Mouse (Mus musculus) forelimb bud, embryonic 11.5 days (tissue): ENCODE results near the gene Spata17.

Experiments used
- DNase-seq: peaks from one replicate; pipeline ENCODE4 v3.0.0-alpha.2; 2012; ENCODE audit warnings: low read depth, low spot score

Spata17 gene

DNA sequence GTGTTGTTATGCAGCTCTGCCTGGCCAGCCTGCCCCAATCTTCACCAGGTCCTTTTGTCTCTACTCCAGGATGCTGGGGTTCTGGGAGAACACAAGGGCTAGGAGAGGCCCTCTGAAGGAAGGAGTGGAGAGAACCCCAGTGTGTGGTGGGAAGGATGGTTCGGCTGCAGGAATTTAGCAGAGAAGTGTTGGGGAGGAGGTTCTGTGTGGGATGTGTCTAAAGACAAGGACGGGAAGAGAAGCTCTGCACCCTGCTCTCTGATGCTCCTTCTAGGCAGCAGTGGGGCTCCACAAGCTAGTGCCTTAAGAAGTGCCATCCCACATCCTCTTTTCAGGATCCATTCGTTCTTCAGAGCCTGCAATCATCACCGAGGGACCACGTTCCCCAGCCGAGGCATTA lies 129.2 kb downstream of the Spata17 start:
- no peak for DNase-seq

- DNase-seq: no peak
Measured at GRCm38 (mm10) chr1:187077352-187077751, 137.9 kb downstream of the Spata17 start.

DNA sequence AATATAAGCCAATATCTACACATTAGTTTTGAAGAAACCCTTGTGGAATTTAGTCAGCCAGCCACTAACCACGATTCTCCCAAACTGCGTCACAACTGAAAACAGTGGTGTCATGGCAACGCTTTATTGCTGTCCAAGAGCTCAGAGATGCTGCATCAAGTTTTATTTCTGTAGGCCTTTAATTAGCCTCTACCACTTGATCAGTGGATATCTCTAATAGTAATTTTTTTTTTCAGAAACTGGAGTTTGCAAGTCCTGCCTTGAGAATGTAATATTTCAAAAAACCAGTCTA lies 138.3 kb downstream of the Spata17 start:
- DNase-seq: no peak

DNA sequence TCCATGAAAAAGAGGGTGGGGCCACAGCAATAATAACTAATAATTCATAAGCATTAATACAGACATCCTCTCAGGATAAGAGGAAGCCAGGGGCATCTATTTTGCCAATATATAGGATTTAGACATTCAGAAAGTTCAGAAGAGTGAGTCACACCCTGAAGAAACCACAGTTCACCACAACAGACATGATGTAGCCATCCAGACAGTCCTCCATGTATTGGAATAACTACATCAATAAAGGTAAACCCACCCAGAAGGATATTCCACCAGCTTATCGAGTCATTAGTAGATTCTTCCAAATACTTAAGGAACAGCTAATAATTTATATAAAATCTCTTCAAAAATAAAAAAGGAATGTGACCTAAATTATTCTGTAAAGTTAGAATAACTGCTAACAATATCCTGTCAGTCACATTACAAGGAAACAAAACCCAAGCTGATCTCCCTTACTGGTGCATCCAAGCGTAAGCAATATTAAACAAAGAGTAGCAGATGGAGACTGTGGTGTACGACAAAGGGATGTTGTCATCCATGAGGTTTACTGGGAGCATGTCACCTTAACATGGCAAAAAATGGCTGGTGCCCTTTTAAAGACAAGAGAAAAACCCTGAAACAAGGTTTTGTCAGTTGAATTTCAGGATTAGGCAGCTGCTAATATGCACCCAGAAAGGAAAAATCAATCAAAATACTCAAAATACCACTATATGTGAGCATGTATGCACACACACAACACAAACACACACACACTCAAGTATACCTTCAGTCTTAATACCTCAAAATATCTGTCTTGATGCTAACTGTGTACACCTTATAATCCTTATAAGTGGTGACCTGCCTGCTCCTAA lies 138.8 kb downstream of the Spata17 start:
- DNase-seq: no peak

DNA sequence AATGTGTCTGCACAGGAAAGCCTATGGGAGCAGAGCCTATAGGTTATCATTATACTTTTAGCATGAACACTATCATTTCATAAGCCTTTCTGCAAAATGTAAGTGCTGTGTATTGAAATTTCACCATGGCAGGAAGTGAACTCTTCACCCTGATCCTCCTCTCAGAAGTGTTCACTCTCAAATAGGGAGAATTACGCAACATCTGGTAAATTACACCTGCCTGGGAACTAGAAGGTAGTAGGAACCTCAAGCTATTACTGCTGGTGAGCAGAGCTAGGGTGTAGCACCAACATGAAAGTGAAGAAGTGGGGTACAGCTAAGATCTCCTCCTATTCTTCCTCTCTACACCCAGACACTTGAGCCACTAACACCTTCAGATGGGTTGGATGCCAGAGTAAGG lies 155.4 kb downstream of the Spata17 start:
- no peak for DNase-seq

- DNase-seq: no peak
Measured at GRCm38 (mm10) chr1:187054333-187054732, 160.9 kb downstream of the Spata17 start.

- DNase-seq: no peak
Measured at GRCm38 (mm10) chr1:187053862-187054261, 161.4 kb downstream of the Spata17 start.

DNA sequence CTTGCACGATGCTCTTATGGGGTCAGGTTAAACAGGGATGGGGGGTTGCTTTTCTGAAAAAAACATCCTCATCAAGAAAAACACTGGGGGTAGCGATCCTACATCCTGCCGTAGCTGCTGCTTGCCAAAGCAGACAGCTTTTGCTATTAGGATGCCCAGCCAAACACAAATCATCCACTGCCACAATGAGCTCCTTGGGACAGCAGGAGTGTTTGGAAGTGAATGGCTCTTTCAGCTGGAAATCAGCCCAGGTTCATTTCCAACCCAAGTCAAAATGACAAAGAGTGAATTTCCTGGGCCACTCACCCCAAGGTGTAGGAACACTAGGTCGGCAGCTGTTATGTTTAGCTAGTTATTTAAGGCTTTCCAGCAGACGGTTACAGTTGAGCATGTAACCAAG lies 162.7 kb downstream of the Spata17 start:
- DNase-seq: no peak

- no peak for DNase-seq
Measured at GRCm38 (mm10) chr1:187051296-187051695, 164.0 kb downstream of the Spata17 start.

DNA sequence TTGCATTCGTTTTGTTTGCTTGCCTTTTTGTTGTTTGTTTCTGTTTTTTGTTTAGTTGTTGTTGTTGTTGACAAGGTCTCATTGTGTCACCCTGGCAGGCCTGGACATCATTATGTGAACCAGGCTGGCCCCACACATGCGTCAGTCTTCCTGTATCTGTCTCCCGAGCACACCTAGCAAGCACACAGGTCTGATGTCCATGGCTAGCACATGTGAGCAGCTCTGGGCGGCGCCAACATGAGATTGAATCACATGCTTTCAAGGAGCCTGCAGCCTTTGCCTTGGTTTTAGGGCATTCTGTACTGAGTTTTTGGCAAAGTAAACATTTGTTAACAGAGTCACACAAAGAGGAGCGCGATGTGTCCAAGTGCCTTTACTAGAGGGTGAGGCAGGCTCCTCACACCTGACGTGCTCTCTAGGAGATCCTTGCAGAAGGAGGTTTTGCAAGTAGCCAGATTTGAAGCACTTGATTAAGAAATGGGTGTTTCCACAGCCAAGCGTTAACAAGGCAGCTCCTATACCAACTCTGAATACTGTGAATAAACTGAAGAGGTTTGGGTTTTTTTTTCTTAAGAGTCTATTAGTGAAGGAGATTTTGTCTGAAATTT lies 166.5 kb downstream of the Spata17 start:
- no peak for DNase-seq

GRCm38 (mm10) chr1:187044726-187045125 lies 170.5 kb downstream of the Spata17 start:
- DNase-seq: no peak

DNA sequence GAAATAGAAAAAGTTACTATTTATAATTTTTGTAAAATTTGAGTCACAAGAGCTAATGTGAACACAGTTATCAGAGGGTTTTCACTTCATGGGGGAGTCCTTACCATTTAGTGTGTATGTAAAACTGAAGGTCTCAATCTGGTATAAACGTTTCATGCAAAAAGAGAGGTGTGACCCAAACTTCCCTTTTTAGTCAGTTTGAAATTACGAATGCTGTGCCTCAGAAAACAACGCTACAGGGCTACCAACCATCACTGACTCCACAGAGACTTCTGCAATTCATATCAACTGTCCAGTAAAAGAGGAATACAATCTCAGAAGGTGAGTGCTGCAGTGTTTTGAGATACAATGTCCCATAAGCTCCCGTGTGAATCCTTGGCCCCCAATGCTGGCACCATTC lies 175.5 kb downstream of the Spata17 start:
- no peak for DNase-seq

- DNase-seq: no peak
Measured at GRCm38 (mm10) chr1:187035785-187036184, 179.5 kb downstream of the Spata17 start.

- DNase-seq: peak; percentile 51
Measured at GRCm38 (mm10) chr1:187031796-187032195, 183.5 kb downstream of the Spata17 start.

DNA sequence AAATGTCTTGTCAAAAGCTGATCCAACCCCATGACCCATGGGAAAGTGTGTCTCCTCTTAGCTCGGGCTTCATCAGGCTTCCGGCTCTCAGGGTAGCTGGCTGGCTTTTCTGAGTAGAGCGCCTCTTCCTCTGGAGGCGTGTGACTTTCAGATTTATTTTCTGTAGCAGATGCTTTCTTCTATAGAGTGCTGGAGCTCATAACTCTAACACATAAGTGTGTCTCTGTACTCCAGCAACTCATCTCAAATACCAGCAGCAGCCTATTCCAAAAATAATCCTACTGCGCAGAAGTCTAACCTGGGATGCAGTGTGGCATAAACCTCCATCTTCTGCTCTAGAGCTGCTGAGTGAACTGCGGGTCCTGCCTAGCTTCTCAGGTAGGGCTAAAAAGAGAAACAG lies 186.4 kb downstream of the Spata17 start:
- DNase-seq: no peak

- no peak for DNase-seq
Measured at GRCm38 (mm10) chr1:187020011-187020410, 195.3 kb downstream of the Spata17 start.

DNA sequence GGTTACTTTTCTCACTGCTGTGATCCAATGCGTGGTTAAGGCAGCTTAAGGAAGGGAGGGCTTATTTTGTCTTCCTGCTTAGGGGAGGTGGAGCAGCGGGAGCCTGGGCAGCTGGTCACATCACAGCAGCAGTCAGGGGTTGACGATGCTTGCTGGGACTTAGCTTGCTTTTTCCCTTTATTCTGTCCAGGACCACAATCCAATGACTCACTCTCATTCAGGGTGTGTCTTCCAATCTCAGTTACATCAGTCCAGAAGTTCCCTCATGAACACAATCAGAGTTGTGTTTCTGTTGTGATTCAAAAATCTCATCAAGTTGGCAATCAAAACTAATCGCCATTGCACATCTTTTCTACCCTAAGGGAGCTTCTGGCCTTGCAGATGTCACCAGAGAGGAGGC lies 199.1 kb downstream of the Spata17 start:
- no peak for DNase-seq

- no peak for DNase-seq
Measured at GRCm38 (mm10) chr1:187015673-187016072, 199.6 kb downstream of the Spata17 start.

- DNase-seq: no peak
Measured at GRCm38 (mm10) chr1:187014141-187014540, 201.1 kb downstream of the Spata17 start.

DNA sequence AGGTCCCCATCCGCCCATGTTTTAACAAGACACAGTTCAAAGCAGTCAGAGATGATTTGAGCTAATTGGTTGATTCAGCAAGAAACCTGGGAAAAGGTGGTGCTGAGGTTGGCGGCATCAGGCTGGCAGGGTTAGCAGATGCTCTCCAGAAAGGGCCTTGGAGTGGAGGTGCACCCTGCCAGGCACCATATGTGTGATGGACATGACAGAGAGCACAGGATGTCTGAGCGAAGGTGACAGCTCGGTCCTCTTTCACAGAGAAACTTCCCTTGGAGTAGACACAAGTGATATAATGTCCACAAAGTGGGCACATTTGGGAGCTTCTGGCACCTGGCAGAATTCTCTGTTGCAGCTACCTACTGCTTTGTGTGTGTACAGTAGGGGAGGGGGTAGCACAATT lies 203.7 kb downstream of the Spata17 start:
- no peak for DNase-seq

DNA sequence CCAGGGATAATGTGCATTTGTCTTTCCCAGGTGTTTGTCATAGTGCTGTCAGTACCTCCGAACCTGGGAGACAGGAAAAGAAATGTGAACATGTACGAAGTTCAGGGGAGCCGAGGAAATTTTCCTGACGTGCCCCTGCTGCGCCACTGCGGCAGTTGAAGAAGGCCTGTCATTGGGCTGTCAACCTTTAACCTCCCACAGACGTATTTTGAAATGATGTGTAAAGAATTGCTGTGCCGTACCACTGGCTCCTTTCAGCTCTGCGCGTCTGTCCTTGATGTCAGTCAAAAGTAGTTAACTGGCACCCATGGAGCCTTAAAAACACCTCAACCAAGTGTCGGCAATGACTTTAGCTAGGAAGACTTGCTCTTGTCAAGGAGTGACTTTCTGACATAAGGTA lies 205.2 kb downstream of the Spata17 start:
- no peak for DNase-seq

DNA sequence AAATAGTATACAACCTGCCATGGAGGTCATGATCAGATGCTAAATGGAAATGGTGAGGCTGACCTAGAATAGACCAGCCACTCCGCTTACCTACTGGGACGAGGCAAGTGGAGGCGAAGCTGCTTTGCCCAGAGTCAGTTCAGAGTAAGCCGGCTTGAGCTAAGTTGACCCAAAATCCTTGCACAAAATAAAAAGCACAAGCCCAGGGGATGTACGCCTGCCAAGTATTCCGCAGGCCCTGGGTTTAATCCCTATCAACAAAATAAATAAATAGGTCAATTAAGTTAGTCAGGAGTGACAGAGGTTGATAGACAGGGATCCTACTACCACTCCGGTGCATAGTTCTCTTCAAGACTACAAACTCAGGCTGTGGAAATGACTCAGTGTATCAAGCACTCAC lies 207.0 kb downstream of the Spata17 start:
- DNase-seq: no peak

DNA sequence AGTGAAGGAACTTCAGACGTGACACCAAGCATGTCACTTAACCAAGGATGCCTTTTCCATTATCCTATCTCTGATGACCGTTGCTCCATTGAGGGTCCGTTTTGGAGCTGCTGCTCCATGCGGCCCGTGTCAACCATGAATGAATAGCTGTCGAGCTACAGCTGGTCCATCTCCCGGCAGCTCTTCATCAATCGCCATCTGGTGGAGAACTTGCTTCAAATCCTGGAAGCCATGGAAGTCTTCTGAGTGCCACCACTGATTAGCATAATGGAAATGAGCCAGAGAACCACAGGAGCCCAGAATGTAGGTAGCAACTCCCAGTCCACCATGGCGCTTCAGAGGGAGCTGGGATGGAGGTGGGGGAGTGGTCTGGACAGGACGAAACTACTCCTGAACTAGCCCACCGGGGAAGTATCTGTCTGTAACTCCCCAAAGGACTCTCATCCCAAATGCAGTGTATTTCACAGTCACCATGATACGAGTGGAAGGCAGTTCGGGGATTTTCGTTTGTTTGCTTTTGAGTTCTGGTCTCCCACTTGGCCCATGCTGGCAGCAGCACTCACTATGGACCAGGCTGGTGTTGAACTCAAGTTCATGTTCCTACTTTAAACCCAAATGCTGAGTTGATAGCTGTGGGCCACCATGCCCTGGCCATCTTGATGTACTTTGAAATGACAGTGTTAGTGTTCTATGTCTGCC lies 208.9 kb downstream of the Spata17 start:
- no peak for DNase-seq
